ENCODE assay signal across 23 mouse cellular contexts in genomic region chr10:38340406-38341175, GRCm38 (mm10).
A peak's percentile ranks its signal among the peaks of the same experiment; 100 is the strongest.
DNase-seq lines count a peak whose midpoint lies in the region; ATAC-seq lines count a peak whose summit lies in the region.
"Had no signal": no experiment of that assay in that cellular context is flagged by ENCODE, and none has a peak within 500 bp of the region (broad histone marks: within the 10 kb centered on the region; RNA-seq: fewer than 3 reads in every experiment).

No protein-coding gene starts in this region.

- intact Hi-C loops in gastrocnemius, postnatal 36 days (cut with DNase I): no loop called here

- H3K36me3 ChIP-seq in embryonic facial prominence, embryonic 14.5 days (ENCODE audit: control insufficient read depth, insufficient read depth, low read length): no peaks in the 10 kb centered on the region
- H3K36me3 ChIP-seq: embryonic facial prominence, embryonic 13.5 days; heart, embryonic 15.5 days; hindbrain, embryonic 15.5 days had no signal

- 45% methylated on average over 1 of the region's 1 CpGs for WGBS in embryonic facial prominence, embryonic 14.5 days

- H3K27me3 ChIP-seq in embryonic facial prominence, embryonic 14.5 days (replicated peaks; ENCODE audit: control insufficient read depth, insufficient read depth, low read length): no peaks in the 10 kb centered on the region
- H3K27me3 ChIP-seq: CH12.LX; embryonic facial prominence, embryonic 13.5 days; forebrain, embryonic 13.5 days; heart, embryonic 15.5 days; hindbrain, embryonic 15.5 days had no signal

- DNase-seq in embryo, embryonic 11 days: peak; percentile 22
- no peak for DNase-seq in embryo, embryonic 10 days (ENCODE audit: low spot score)
- DNase-seq in NIH3T3 (ENCODE audit: low read depth): peak; percentile 34
- DNase-seq in embryonic facial prominence, embryonic 14.5 days (ENCODE audit: low spot score): peak; percentile 54
- peak; percentile 31 for DNase-seq in telencephalon, adult 2 months (ENCODE audit: low read depth, low spot score)
- no peak for DNase-seq in gastrocnemius, postnatal 36 days
- DNase-seq in thymus, postnatal 10 days (ENCODE audit: low spot score in 2 of 2): no peak
- DNase-seq: adrenal gland, adult 2 months; adrenal gland, postnatal 25 days; cerebellum, adult 2 months; cerebellum, postnatal 10 days; forebrain, postnatal 0 days; gastrocnemius, postnatal 10 days; heart, adult 2 months; heart, postnatal 14 days; kidney, adult 11 months had no signal

- no peaks in the 10 kb centered on the region for H3K4me1 ChIP-seq in embryonic facial prominence, embryonic 14.5 days (ENCODE audit: control insufficient read depth, insufficient read depth, low read length)
- H3K4me1 ChIP-seq: embryonic facial prominence, embryonic 13.5 days; forebrain, embryonic 13.5 days; heart, embryonic 15.5 days; hindbrain, embryonic 15.5 days had no signal

- no peaks in the 10 kb centered on the region for H3K9me3 ChIP-seq in embryonic facial prominence, embryonic 14.5 days (ENCODE audit: control insufficient read depth, low read length)
- H3K9me3 ChIP-seq: embryonic facial prominence, embryonic 13.5 days; forebrain, embryonic 13.5 days; heart, embryonic 15.5 days; hindbrain, embryonic 15.5 days had no signal

- no peak overlapping the region for H3K9ac ChIP-seq in embryonic facial prominence, embryonic 14.5 days (ENCODE audit: low read depth, low read length)
- H3K9ac ChIP-seq: embryonic facial prominence, embryonic 13.5 days; forebrain, embryonic 13.5 days; forebrain, postnatal 0 days; heart, embryonic 15.5 days; hindbrain, embryonic 15.5 days had no signal

- no peak overlapping the region for H3K4me3 ChIP-seq in embryonic facial prominence, embryonic 14.5 days (ENCODE audit: low read depth, low read length)
- H3K4me3 ChIP-seq: embryonic facial prominence, embryonic 13.5 days; forebrain, embryonic 13.5 days; heart, adult 2 months; heart, embryonic 15.5 days; hindbrain, embryonic 15.5 days had no signal

- ATAC-seq in embryonic facial prominence, embryonic 14.5 days (ENCODE audit: low read depth): no peak
- ATAC-seq: forebrain, embryonic 13.5 days; forebrain, postnatal 0 days; inflammation-experienced regulatory T-cells, adult 6 months had no signal

- H3K4me2 ChIP-seq in embryonic facial prominence, embryonic 14.5 days (ENCODE audit: low read depth, low read length): no peak overlapping the region
- H3K4me2 ChIP-seq: embryonic facial prominence, embryonic 13.5 days; forebrain, embryonic 13.5 days; heart, embryonic 11.5 days; heart, embryonic 15.5 days; hindbrain, embryonic 15.5 days had no signal

- no peak overlapping the region for H3K27ac ChIP-seq in embryonic facial prominence, embryonic 14.5 days (replicated peaks; ENCODE audit: low read depth, low read length)
- H3K27ac ChIP-seq: embryonic facial prominence, embryonic 13.5 days; forebrain, embryonic 13.5 days; heart, adult 2 months; heart, embryonic 15.5 days; hindbrain, embryonic 15.5 days had no signal

Comparison
In these comparisons a context has a peak if more than half of its experiments do, and no peak if none do; other contexts are left out.
1. DNase-seq: peak in embryo, embryonic 11 days (single experiment), NIH3T3 (single experiment), embryonic facial prominence, embryonic 14.5 days (single experiment) and telencephalon, adult 2 months (single experiment); none in embryo, embryonic 10 days (single experiment), gastrocnemius, postnatal 36 days (0 of 2) and thymus, postnatal 10 days (0 of 2).